Mouse (Mus musculus): ENCODE results near the gene 2310057N15Rik.
"Not testable (repeated sequence)": the region's sequence is repeated elsewhere in the genome, so short reads cannot be mapped to it uniquely, and the experiment has no call there.

The 2310057N15Rik gene

GRCm38 (mm10) chr16:88774106-88774505 lies at the start of gene 2310057N15Rik:
2310057N15Rik (minus strand) TSS chr16:88774206.
- DNase-seq (ENCODE audit: low read depth, low spot score) = no peak

- DNase-seq (ENCODE audit: low read depth, low spot score) = no peak
Observed at GRCm38 (mm10) chr16:88823736-88824135, 49.7 kb upstream of the 2310057N15Rik start.

- DNase-seq (ENCODE audit: low read depth, low spot score) = no peak
Observed at GRCm38 (mm10) chr16:88820066-88820465, 46.1 kb upstream of the 2310057N15Rik start, which contains the start of gene Krtap15. Krtap15 (plus strand) TSS chr16:88820215.

GRCm38 (mm10) chr16:88811827-88812226 lies 37.8 kb upstream of the 2310057N15Rik start, which contains the start of gene Gm20741:
Gm20741 (minus strand) TSS chr16:88812220.
- no peak for DNase-seq (ENCODE audit: low read depth, low spot score)

- DNase-seq (ENCODE audit: low read depth, low spot score) = no peak
Observed at GRCm38 (mm10) chr16:88786786-88787185, 12.8 kb upstream of the 2310057N15Rik start.

- no peak for DNase-seq (ENCODE audit: low read depth, low spot score)
Observed at GRCm38 (mm10) chr16:88777596-88777995, 3.6 kb upstream of the 2310057N15Rik start, which contains the start of gene Gm5965. Gm5965 (plus strand) TSS chr16:88777896.

GRCm38 (mm10) chr16:88758547-88758946 lies 15.5 kb downstream of the 2310057N15Rik start, which contains the start of gene 2310034C09Rik:
2310034C09Rik (plus strand) TSS chr16:88758847.
- DNase-seq (ENCODE audit: low read depth, low spot score) = not testable (repeated sequence)

GRCm38 (mm10) chr16:88751535-88751934 lies 22.5 kb downstream of the 2310057N15Rik start, which contains the start of gene Krtap13:
Krtap13 (minus strand) TSS chr16:88751635.
- DNase-seq (ENCODE audit: low read depth, low spot score) = not testable (repeated sequence)

- DNase-seq (ENCODE audit: low read depth, low spot score) = no peak
Observed at GRCm38 (mm10) chr16:88747943-88748342, 26.1 kb downstream of the 2310057N15Rik start.

GRCm38 (mm10) chr16:88744750-88745340 lies 29.2 kb downstream of the 2310057N15Rik start:
- DNase-seq (ENCODE audit: low read depth, low spot score) = no peak

GRCm38 (mm10) chr16:88735391-88735790 lies 38.6 kb downstream of the 2310057N15Rik start:
- no peak for DNase-seq (ENCODE audit: low read depth, low spot score)

- no peak for DNase-seq (ENCODE audit: low read depth, low spot score)
Observed at GRCm38 (mm10) chr16:88728812-88729275, 45.2 kb downstream of the 2310057N15Rik start, which contains the start of gene Krtap13-1. Krtap13-1 (plus strand) TSS chr16:88728862.

All from c-Kit-negative CD71-positive TER-119-positive erythroid progenitor cells, embryonic 14.5 days (primary cell).